26 mouse cellular contexts compared by ENCODE assay signal in the genomic region with DNA sequence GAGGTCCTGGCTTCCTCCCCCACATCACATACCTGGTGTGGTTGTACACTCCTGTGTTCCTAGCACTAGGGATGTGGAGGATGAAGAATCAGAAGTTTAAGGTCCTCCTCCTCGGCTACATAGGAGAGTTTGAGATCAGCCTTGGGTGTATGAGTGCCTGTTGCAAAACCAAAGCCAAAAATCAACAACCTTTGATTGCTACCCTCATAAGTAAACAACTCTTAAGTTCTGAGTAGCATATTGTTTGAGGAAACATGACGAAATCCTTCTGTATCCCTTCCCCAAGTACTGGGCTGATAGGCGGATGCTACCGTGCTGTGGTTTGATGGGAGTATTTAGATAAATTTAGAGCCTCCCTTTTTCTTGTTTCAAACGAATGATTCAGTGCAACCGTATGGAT. TPM values are rescaled to one million over a fixed set of nuclear protein-coding genes. Genes with fewer than 3 reads are reported as not detected.
DNase-seq lines count a peak whose midpoint lies in the region; ATAC-seq and TF ChIP-seq lines count a peak whose summit lies in the region.
"Had no signal": no experiment of that assay in that cellular context is flagged by ENCODE, and none has a peak within 500 bp of the region (broad histone marks: within the 10 kb centered on the region; RNA-seq: fewer than 3 reads in every experiment).

No protein-coding gene starts in this region.

- H3K4me2 ChIP-seq in liver, embryonic 13.5 days, result no peak overlapping the region
- H3K4me2 ChIP-seq in liver, embryonic 12.5 days, result no peak overlapping the region
- H3K4me2 ChIP-seq in liver, postnatal 0 days (ENCODE audit: low read depth, low read length), result no peak overlapping the region; the same call in 1 of the 2 replicates
- no peak overlapping the region for H3K4me2 ChIP-seq in neural tube, embryonic 15.5 days
- H3K4me2 ChIP-seq: forebrain, embryonic 13.5 days; heart, embryonic 13.5 days; hindbrain, embryonic 14.5 days had no signal

- no peak overlapping the region for H3K27ac ChIP-seq in liver, embryonic 13.5 days
- H3K27ac ChIP-seq in liver, embryonic 12.5 days, result no peak overlapping the region
- no peak overlapping the region for H3K27ac ChIP-seq in liver, postnatal 0 days (ENCODE audit: low read depth)
- H3K27ac ChIP-seq in neural tube, embryonic 15.5 days (replicated peaks), result no peak overlapping the region
- H3K27ac ChIP-seq: forebrain, embryonic 10.5 days; forebrain, embryonic 13.5 days; heart, adult 2 months; heart, embryonic 10.5 days; heart, embryonic 13.5 days; hindbrain, embryonic 14.5 days had no signal

- peak; percentile 43; the same call in 1 of the 2 replicates for TF ChIP-seq EP300 in liver, postnatal 0 days (IDR thresholded peaks at IDR 0.05; ENCODE audit: low read depth)

- H3K4me1 ChIP-seq in liver, embryonic 13.5 days (replicated peaks), result peaks cover 31% of the 10 kb centered on the region
- peaks cover 8% of the 10 kb centered on the region; the same call in 1 of the 2 replicates for H3K4me1 ChIP-seq in liver, embryonic 12.5 days
- H3K4me1 ChIP-seq in liver, postnatal 0 days (ENCODE audit: insufficient read depth), result peaks cover 24% of the 10 kb centered on the region
- peaks cover 57% of the 10 kb centered on the region for H3K4me1 ChIP-seq in neural tube, embryonic 15.5 days

- TF ChIP-seq CTCF in liver, postnatal 0 days (IDR thresholded peaks at IDR 0.05; ENCODE audit: low read depth), result no peak

- ATAC-seq in liver, embryonic 13.5 days (ENCODE audit: low read depth), result 0 out of 2 replicates have a peak, but pooled peaks have one; percentile 23
- no peak for ATAC-seq in liver, embryonic 12.5 days
- ATAC-seq in liver, postnatal 0 days, result peak; percentile 71
- ATAC-seq in neural tube, embryonic 15.5 days (ENCODE audit: low FRiP score), result no peak
- ATAC-seq: forebrain, embryonic 13.5 days; forebrain, embryonic 16.5 days; Patski had no signal

- H3K4me3 ChIP-seq in liver, embryonic 13.5 days (replicated peaks), result no peak overlapping the region
- H3K4me3 ChIP-seq in liver, embryonic 12.5 days, result no peak overlapping the region
- no peak overlapping the region for H3K4me3 ChIP-seq in liver, postnatal 0 days (ENCODE audit: low read depth, low read length)
- H3K4me3 ChIP-seq in neural tube, embryonic 15.5 days (replicated peaks), result no peak overlapping the region
- H3K4me3 ChIP-seq: forebrain, embryonic 10.5 days; forebrain, embryonic 13.5 days; heart, adult 2 months; heart, embryonic 10.5 days; heart, embryonic 13.5 days had no signal

- H3K27me3 ChIP-seq in liver, embryonic 13.5 days, result peaks cover 5% of the 10 kb centered on the region; the same call in 1 of the 2 replicates
- H3K27me3 ChIP-seq in liver, embryonic 12.5 days (replicated peaks), result no peaks in the 10 kb centered on the region
- H3K27me3 ChIP-seq in liver, postnatal 0 days (ENCODE audit: insufficient read depth, low read length), result no peaks in the 10 kb centered on the region
- no peaks in the 10 kb centered on the region for H3K27me3 ChIP-seq in neural tube, embryonic 15.5 days (replicated peaks)
- H3K27me3 ChIP-seq: CH12.LX; forebrain, embryonic 13.5 days; heart, embryonic 13.5 days; Patski had no signal

- H3K9ac ChIP-seq in liver, embryonic 13.5 days, result no peak overlapping the region
- no peak overlapping the region for H3K9ac ChIP-seq in liver, embryonic 12.5 days
- no peak overlapping the region for H3K9ac ChIP-seq in liver, postnatal 0 days (replicated peaks)
- no peak overlapping the region for H3K9ac ChIP-seq in neural tube, embryonic 15.5 days (replicated peaks)
- H3K9ac ChIP-seq: forebrain, embryonic 13.5 days; heart, embryonic 13.5 days; hindbrain, embryonic 14.5 days had no signal

- H3K9me3 ChIP-seq in liver, embryonic 13.5 days (replicated peaks), result no peaks in the 10 kb centered on the region
- H3K9me3 ChIP-seq in liver, embryonic 12.5 days (replicated peaks), result no peaks in the 10 kb centered on the region
- no peaks in the 10 kb centered on the region for H3K9me3 ChIP-seq in liver, postnatal 0 days (ENCODE audit: low read length)
- no peaks in the 10 kb centered on the region for H3K9me3 ChIP-seq in neural tube, embryonic 15.5 days (replicated peaks)
- H3K9me3 ChIP-seq: forebrain, embryonic 10.5 days; forebrain, embryonic 13.5 days; heart, embryonic 10.5 days; heart, embryonic 13.5 days had no signal

- no peaks in the 10 kb centered on the region for H3K36me3 ChIP-seq in liver, embryonic 13.5 days
- H3K36me3 ChIP-seq in liver, embryonic 12.5 days, result no peaks in the 10 kb centered on the region
- H3K36me3 ChIP-seq in liver, postnatal 0 days (replicated peaks; ENCODE audit: insufficient read depth, low read length), result no peaks in the 10 kb centered on the region
- no peaks in the 10 kb centered on the region for H3K36me3 ChIP-seq in neural tube, embryonic 15.5 days
- H3K36me3 ChIP-seq: forebrain, embryonic 10.5 days; G1E; heart, embryonic 10.5 days; heart, embryonic 13.5 days had no signal

- WGBS in liver, embryonic 13.5 days (ENCODE audit: insufficient replicate concordance), result 53% methylated on average over 6 of the region's 6 CpGs
- 61% methylated on average over 6 of the region's 6 CpGs for WGBS in liver, embryonic 12.5 days (ENCODE audit: insufficient replicate concordance)
- 53% methylated on average over 6 of the region's 6 CpGs for WGBS in liver, postnatal 0 days (ENCODE audit: insufficient replicate concordance)
- 93% methylated on average over 6 of the region's 6 CpGs for WGBS in neural tube, embryonic 15.5 days

- DNase-seq in liver, embryonic 13.5 days, result no peak
- peak; percentile 56 for DNase-seq in lung, postnatal 25 days (ENCODE audit: low spot score)
- no peak for DNase-seq in lung, postnatal 4 days
- no peak for DNase-seq in liver, postnatal 0 days
- DNase-seq: adrenal gland, postnatal 10 days; adrenal gland, postnatal 36 days; B cell, adult 2 months; cerebellum, adult 18-20 months; cerebellum, adult 9-10 months; cerebellum, postnatal 14 days; gastrocnemius, postnatal 10 days; gastrocnemius, postnatal 36 days; heart, adult 2 months; heart, postnatal 14 days; heart, postnatal 4 days had no signal

RNA-seq across cellular contexts. Expression of a gene that starts 20.9 kb away (rescaled TPM):
- 5.4 and 5.6 TPM in 2 replicates for polyA plus RNA-seq in liver, embryonic 13.5 days (2015; fragmentation: Nextera tagmentation; extraction: Ambion mirVana)
- polyA plus RNA-seq in liver, embryonic 12.5 days (2016; fragmentation: Nextera tagmentation; extraction: Ambion mirVana), result 8.5 and 9.7 TPM in 2 replicates
- polyA plus RNA-seq in liver, postnatal 0 days (2015; fragmentation: Nextera tagmentation; extraction: Ambion mirVana), result 8.9 and 10.2 TPM in 2 replicates
- polyA plus RNA-seq in neural tube, embryonic 15.5 days (2015; fragmentation: Nextera tagmentation; extraction: Ambion mirVana), result 16.1 and 17.0 TPM in 2 replicates
- polyA plus RNA-seq: G1E had no signal

Comparison
In these comparisons a context has a peak if more than half of its experiments do, and no peak if none do; other contexts are left out.
1. ATAC-seq: peak in liver, embryonic 13.5 days (single experiment) and liver, postnatal 0 days (single experiment); none in liver, embryonic 12.5 days (single experiment) and neural tube, embryonic 15.5 days (single experiment).